Mouse (Mus musculus): Measurements from ENCODE around the gene Prkab2. TPM values are rescaled to one million over a fixed set of nuclear protein-coding genes. Genes with fewer than 3 reads are reported as not detected.
A peak's percentile ranks its signal among the peaks of the same experiment; 100 is the strongest.

Gene Prkab2
- polyA plus RNA-seq, 1 experiment from 2014 or later, result 9.9 TPM

DNA sequence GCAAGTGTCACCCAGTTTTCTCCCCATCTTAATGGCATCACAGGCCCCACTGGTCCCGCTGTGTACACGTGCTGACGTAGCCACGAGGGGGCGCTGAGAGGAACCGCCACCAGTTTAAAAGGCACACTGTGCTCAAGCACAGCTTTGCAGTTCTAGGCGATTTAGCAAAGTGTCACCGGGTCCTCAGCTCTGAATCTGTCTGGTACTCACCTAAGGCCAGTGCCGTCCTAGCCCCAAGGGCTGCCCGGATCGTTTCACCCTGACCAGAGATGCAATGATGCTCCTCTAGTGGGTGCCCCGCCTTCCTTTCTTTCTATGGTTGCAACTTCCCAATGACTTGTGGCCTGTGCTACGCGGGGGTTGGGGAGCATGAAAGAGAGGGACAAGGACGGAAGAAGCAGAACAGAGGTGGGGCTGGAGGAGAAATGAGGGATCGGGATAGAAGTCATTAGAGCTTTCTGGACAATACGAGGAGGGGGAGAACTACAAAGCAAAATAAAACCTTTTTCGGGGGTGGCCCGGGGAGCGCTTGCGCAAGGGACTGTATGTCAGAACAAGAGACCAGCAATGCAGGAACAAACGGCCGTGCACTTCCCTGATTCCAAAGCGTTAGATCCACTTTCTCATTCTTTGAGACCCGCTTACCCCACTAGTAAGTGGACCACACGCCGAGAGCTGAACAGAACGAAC lies 22.8 kb downstream of the Prkab2 start:
- H3K27ac ChIP-seq (replicated peaks; ENCODE audit: low read depth, low read length), result no peak overlapping the region
- H3K4me1 ChIP-seq (ENCODE audit: control insufficient read depth, insufficient read depth, low read length), result peaks cover 13% of the 10 kb centered on the region
- ATAC-seq (ENCODE audit: low read depth) (peak; percentile 82), DNase-seq (ENCODE audit: low spot score) (peak; percentile 69)
- no peaks in the 10 kb centered on the region for H3K27me3 ChIP-seq (replicated peaks; ENCODE audit: control insufficient read depth, insufficient read depth, low read length)
- peak overlapping the region; percentile 60; the same call in 1 of the 2 replicates for H3K9ac ChIP-seq (ENCODE audit: low read depth, low read length)
- peak overlapping the region; percentile 81 for H3K4me2 ChIP-seq (ENCODE audit: low read depth, low read length)
- WGBS, result 3% methylated on average over 28 of the region's 28 CpGs
- H3K36me3 ChIP-seq (ENCODE audit: control insufficient read depth, insufficient read depth, low read length), result no peaks in the 10 kb centered on the region
- peak overlapping the region; percentile 42 for H3K4me3 ChIP-seq (ENCODE audit: low read depth, low read length)
- H3K9me3 ChIP-seq (ENCODE audit: control insufficient read depth, low read length), result no peaks in the 10 kb centered on the region

- peak; percentile 28; the same call in 1 of the 2 replicates for ATAC-seq (ENCODE audit: low read depth)
- H3K27ac ChIP-seq (replicated peaks; ENCODE audit: low read depth, low read length), result no peak overlapping the region
These were observed 23.5 kb downstream of the Prkab2 start for GRCm38 (mm10) chr3:97681321-97682158.

DNA sequence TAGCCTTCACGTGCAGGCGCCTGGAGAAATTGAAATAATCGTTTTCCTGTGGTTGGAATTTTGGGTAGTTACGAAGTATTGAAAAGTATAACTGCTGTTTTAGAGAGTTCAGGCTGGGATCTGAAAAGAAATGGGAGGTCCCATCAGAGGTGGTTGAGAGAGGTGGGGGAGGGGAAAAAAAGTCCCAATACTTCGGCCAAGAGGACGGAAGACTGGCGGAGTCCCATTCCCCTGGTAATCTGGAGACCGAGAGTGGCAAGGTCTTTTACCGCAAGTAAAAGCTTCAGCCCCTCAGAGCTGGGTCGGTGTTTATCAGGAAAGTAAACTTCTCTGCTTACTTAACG lies 24.1 kb downstream of the Prkab2 start:
- Histone ChIP-seq H3K4me2 (ENCODE audit: low read depth, low read length) (peak overlapping the region; percentile 81), H3K27ac (replicated peaks; ENCODE audit: low read depth, low read length) (no peak overlapping the region), H3K9ac (ENCODE audit: low read depth, low read length) (0 out of 2 replicates have a peak overlapping the region, but pooled peaks have one; percentile 60), H3K27me3 (replicated peaks; ENCODE audit: control insufficient read depth, insufficient read depth, low read length) (no peaks in the 10 kb centered on the region), H3K9me3 (ENCODE audit: control insufficient read depth, low read length) (no peaks in the 10 kb centered on the region), H3K4me1 (ENCODE audit: control insufficient read depth, insufficient read depth, low read length) (peaks cover 13% of the 10 kb centered on the region), H3K36me3 (ENCODE audit: control insufficient read depth, insufficient read depth, low read length) (no peaks in the 10 kb centered on the region), H3K4me3 (ENCODE audit: low read depth, low read length) (peak overlapping the region; percentile 42)
- no peak for DNase-seq (ENCODE audit: low spot score)
- 4% methylated on average over 11 of the region's 11 CpGs for WGBS
- no peak for ATAC-seq (ENCODE audit: low read depth)

More at GRCm38 (mm10) chr3:97681321-97682158, 23.5 kb downstream of the Prkab2 start:
- Histone ChIP-seq H3K4me1 (ENCODE audit: control insufficient read depth, insufficient read depth, low read length) (peaks cover 13% of the 10 kb centered on the region), H3K9ac (ENCODE audit: low read depth, low read length) (peak overlapping the region; percentile 60), H3K27me3 (replicated peaks; ENCODE audit: control insufficient read depth, insufficient read depth, low read length) (no peaks in the 10 kb centered on the region), H3K4me2 (ENCODE audit: low read depth, low read length) (peak overlapping the region; percentile 81), H3K36me3 (ENCODE audit: control insufficient read depth, insufficient read depth, low read length) (no peaks in the 10 kb centered on the region), H3K9me3 (ENCODE audit: control insufficient read depth, low read length) (no peaks in the 10 kb centered on the region), H3K4me3 (ENCODE audit: low read depth, low read length) (peak overlapping the region; percentile 42)
- peak; percentile 92 for DNase-seq (ENCODE audit: low spot score)
- 2% methylated on average over 33 of the region's 33 CpGs for WGBS

DNA sequence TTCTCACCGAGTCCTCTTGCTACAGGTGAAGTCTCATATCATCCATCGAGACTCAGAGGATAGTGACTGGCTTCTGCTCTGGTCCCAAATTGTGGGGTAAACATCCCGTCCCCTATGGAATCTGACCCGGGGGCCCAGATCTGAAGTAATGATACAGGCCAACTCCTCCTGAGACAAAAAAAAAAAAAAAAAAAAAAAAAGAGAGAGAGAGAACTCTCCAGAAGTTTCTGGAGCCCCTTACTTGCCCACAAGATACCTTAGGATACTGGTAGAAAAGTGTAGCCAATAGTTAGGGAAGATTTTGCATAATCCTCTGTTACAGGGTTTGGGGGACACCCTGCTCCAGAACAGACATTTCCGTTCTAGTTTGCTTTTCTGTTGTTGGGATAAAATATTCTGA lies 24.6 kb downstream of the Prkab2 start:
- H3K36me3 ChIP-seq (ENCODE audit: control insufficient read depth, insufficient read depth, low read length), result no peaks in the 10 kb centered on the region
- no peak overlapping the region for H3K4me3 ChIP-seq (ENCODE audit: low read depth, low read length)
- H3K27ac ChIP-seq (replicated peaks; ENCODE audit: low read depth, low read length), result no peak overlapping the region
- H3K4me1 ChIP-seq (ENCODE audit: control insufficient read depth, insufficient read depth, low read length), result peaks cover 13% of the 10 kb centered on the region
- H3K27me3 ChIP-seq (replicated peaks; ENCODE audit: control insufficient read depth, insufficient read depth, low read length), result no peaks in the 10 kb centered on the region
- H3K9ac ChIP-seq (ENCODE audit: low read depth, low read length), result no peak overlapping the region
- 25% methylated on average over 5 of the region's 5 CpGs for WGBS
- no peaks in the 10 kb centered on the region for H3K9me3 ChIP-seq (ENCODE audit: control insufficient read depth, low read length)
- ATAC-seq (ENCODE audit: low read depth), result no peak
- no peak for DNase-seq (ENCODE audit: low spot score)
- H3K4me2 ChIP-seq (ENCODE audit: low read depth, low read length), result peak overlapping the region; percentile 81

GRCm38 (mm10) chr3:97683560-97684195 lies 25.7 kb downstream of the Prkab2 start:
- peaks cover 13% of the 10 kb centered on the region for H3K4me1 ChIP-seq (ENCODE audit: control insufficient read depth, insufficient read depth, low read length)
- H3K36me3 ChIP-seq (ENCODE audit: control insufficient read depth, insufficient read depth, low read length), result no peaks in the 10 kb centered on the region
- H3K9ac ChIP-seq (ENCODE audit: low read depth, low read length), result no peak overlapping the region
- H3K27me3 ChIP-seq (replicated peaks; ENCODE audit: control insufficient read depth, insufficient read depth, low read length), result no peaks in the 10 kb centered on the region
- H3K4me3 ChIP-seq (ENCODE audit: low read depth, low read length), result no peak overlapping the region
- no peaks in the 10 kb centered on the region for H3K9me3 ChIP-seq (ENCODE audit: control insufficient read depth, low read length)
- peak overlapping the region; percentile 29 for H3K4me2 ChIP-seq (ENCODE audit: low read depth, low read length)
- ATAC-seq (ENCODE audit: low read depth) (peak; percentile 67), DNase-seq (ENCODE audit: low spot score) (peak; percentile 87)
- 5% methylated on average over 16 of the region's 16 CpGs for WGBS
- H3K27ac ChIP-seq (replicated peaks; ENCODE audit: low read depth, low read length), result 0 out of 2 replicates have a peak overlapping the region, but pooled peaks have one; percentile 11

DNA sequence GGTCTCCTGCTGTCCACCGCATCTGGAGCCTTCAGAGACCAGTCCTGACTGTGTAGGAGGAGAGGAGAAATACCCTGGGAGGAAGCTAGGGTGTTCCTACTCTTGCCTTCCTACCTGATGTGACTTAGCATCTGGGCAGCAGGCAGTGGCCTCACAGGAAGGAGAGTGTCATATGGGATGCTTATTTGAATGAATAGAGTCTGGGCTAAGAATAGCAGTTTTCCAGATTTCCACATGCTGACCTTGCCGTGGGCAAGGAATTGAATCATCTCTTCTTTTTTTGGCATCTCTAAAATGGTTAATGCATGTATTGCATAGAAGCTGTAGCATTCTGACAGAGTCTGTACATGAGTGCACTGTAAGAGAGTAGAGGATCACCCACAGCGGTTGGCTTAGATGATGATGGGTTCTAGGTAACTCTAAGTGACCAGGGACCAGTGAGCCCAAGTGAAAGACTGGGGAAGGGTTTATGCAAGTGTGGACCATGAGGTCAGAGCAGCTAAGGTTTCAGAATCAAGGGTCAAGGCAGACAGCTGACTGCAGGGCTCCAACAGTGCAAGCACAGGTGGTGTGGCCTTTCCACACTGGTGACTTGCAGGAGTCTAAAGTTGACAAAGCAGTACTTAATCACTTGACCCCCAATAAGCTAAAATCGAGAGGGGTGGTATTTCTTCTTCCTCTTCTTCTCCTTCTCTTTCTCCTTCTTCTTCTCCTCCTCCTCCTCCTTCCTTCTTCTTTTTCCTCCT lies 28.6 kb downstream of the Prkab2 start:
- Histone ChIP-seq H3K27me3 (replicated peaks; ENCODE audit: control insufficient read depth, insufficient read depth, low read length) (no peaks in the 10 kb centered on the region), H3K4me3 (ENCODE audit: low read depth, low read length) (no peak overlapping the region), H3K4me1 (ENCODE audit: control insufficient read depth, insufficient read depth, low read length) (peaks cover 12% of the 10 kb centered on the region), H3K27ac (replicated peaks; ENCODE audit: low read depth, low read length) (no peak overlapping the region), H3K9ac (ENCODE audit: low read depth, low read length) (no peak overlapping the region), H3K36me3 (ENCODE audit: control insufficient read depth, insufficient read depth, low read length) (no peaks in the 10 kb centered on the region), H3K9me3 (ENCODE audit: control insufficient read depth, low read length) (no peaks in the 10 kb centered on the region), H3K4me2 (ENCODE audit: low read depth, low read length) (no peak overlapping the region)
- DNase-seq (ENCODE audit: low spot score) (no peak), ATAC-seq (ENCODE audit: low read depth) (no peak)
- 80% methylated on average over 4 of the region's 4 CpGs for WGBS

GRCm38 (mm10) chr3:97689289-97689688 lies 31.3 kb downstream of the Prkab2 start:
- no peak overlapping the region for H3K4me3 ChIP-seq (ENCODE audit: low read depth, low read length)
- no peaks in the 10 kb centered on the region for H3K27me3 ChIP-seq (replicated peaks; ENCODE audit: control insufficient read depth, insufficient read depth, low read length)
- no peak overlapping the region for H3K4me2 ChIP-seq (ENCODE audit: low read depth, low read length)
- no peak overlapping the region for H3K27ac ChIP-seq (replicated peaks; ENCODE audit: low read depth, low read length)
- H3K9me3 ChIP-seq (ENCODE audit: control insufficient read depth, low read length), result no peaks in the 10 kb centered on the region
- DNase-seq (ENCODE audit: low spot score) (no peak), ATAC-seq (ENCODE audit: low read depth) (no peak)
- H3K4me1 ChIP-seq (ENCODE audit: control insufficient read depth, insufficient read depth, low read length), result peaks cover 3% of the 10 kb centered on the region
- H3K9ac ChIP-seq (ENCODE audit: low read depth, low read length), result no peak overlapping the region
- no peaks in the 10 kb centered on the region for H3K36me3 ChIP-seq (ENCODE audit: control insufficient read depth, insufficient read depth, low read length)
- 71% methylated on average over 2 of the region's 2 CpGs for WGBS

- Histone ChIP-seq H3K9me3 (ENCODE audit: control insufficient read depth, low read length) (no peaks in the 10 kb centered on the region), H3K4me2 (ENCODE audit: low read depth, low read length) (no peak overlapping the region), H3K27ac (replicated peaks; ENCODE audit: low read depth, low read length) (no peak overlapping the region), H3K4me3 (ENCODE audit: low read depth, low read length) (no peak overlapping the region), H3K27me3 (replicated peaks; ENCODE audit: control insufficient read depth, insufficient read depth, low read length) (no peaks in the 10 kb centered on the region), H3K4me1 (ENCODE audit: control insufficient read depth, insufficient read depth, low read length) (no peaks in the 10 kb centered on the region; the same call in 1 of the 2 replicates), H3K36me3 (ENCODE audit: control insufficient read depth, insufficient read depth, low read length) (no peaks in the 10 kb centered on the region), H3K9ac (ENCODE audit: low read depth, low read length) (no peak overlapping the region)
- 51% methylated on average over 7 of the region's 7 CpGs for WGBS
- ATAC-seq (ENCODE audit: low read depth) (no peak), DNase-seq (ENCODE audit: low spot score) (no peak)
These were observed 32.6 kb downstream of the Prkab2 start for GRCm38 (mm10) chr3:97690590-97690989.
